ENCODE assay signal across 22 mouse cellular contexts in genomic region chr1:120587960-120588359, GRCm38 (mm10). TPM values are rescaled to one million over a fixed set of nuclear protein-coding genes. Genes with fewer than 3 reads are reported as not detected.
"Had no signal": no experiment of that assay in that cellular context is flagged by ENCODE, and none has a peak within 500 bp of the region (broad histone marks: within the 10 kb centered on the region; RNA-seq: fewer than 3 reads in every experiment).

No protein-coding gene starts in this region.

- H3K4me1 ChIP-seq: liver, embryonic 15.5 days; lung, embryonic 15.5 days; midbrain, embryonic 13.5 days; midbrain, embryonic 15.5 days; neural tube, embryonic 12.5 days had no signal

- DNase-seq: liver, postnatal 0 days; lung, adult 2 months; lung, postnatal 14 days; lung, postnatal 36 days; retina, postnatal 1 day; right cerebral cortex, adult 18-20 months; right cerebral cortex, postnatal 25 days; right cerebral cortex, postnatal 4 days; spleen, adult 18-20 months; thymus, postnatal 14 days; thymus, postnatal 36 days had no signal

- H3K27ac ChIP-seq: liver, embryonic 15.5 days; lung, embryonic 15.5 days; macrophage; midbrain, embryonic 13.5 days; midbrain, embryonic 15.5 days; neural tube, embryonic 12.5 days had no signal

- H3K36me3 ChIP-seq: liver, embryonic 15.5 days; lung, embryonic 15.5 days; midbrain, embryonic 13.5 days; midbrain, embryonic 15.5 days; neural tube, embryonic 12.5 days had no signal

- H3K9ac ChIP-seq: liver, embryonic 15.5 days; liver, postnatal 0 days; lung, embryonic 15.5 days; midbrain, embryonic 13.5 days; midbrain, embryonic 15.5 days; neural tube, embryonic 12.5 days had no signal

- H3K4me3 ChIP-seq: liver, embryonic 15.5 days; lung, embryonic 15.5 days; megakaryocyte, embryonic 14.5 days; midbrain, embryonic 13.5 days; midbrain, embryonic 15.5 days; neural tube, embryonic 12.5 days had no signal

- H3K9me3 ChIP-seq: liver, embryonic 15.5 days; lung, embryonic 15.5 days; megakaryocyte, embryonic 14.5 days; midbrain, embryonic 13.5 days; midbrain, embryonic 15.5 days; neural tube, embryonic 12.5 days had no signal

- H3K4me2 ChIP-seq: liver, embryonic 15.5 days; lung, embryonic 15.5 days; midbrain, embryonic 11.5 days; midbrain, embryonic 13.5 days; midbrain, embryonic 15.5 days; neural tube, embryonic 12.5 days had no signal

- ATAC-seq: liver, postnatal 0 days; lung, postnatal 0 days had no signal

RNA-seq across cellular contexts. Expression of gene En1, which starts 14.3 kb away (rescaled TPM):
- polyA plus RNA-seq: liver, embryonic 15.5 days; liver, postnatal 0 days; lung, adult 2 months; lung, embryonic 15.5 days; lung, postnatal 0 days; macrophage; small intestine, adult 2 months; stomach, embryonic 14.5 days had no signal
